Mouse (Mus musculus) right cerebral cortex, postnatal 25 days (tissue): ENCODE results near the gene Abcc1.

Experiments
- DNase-seq: peaks from one replicate; pipeline ENCODE4 v3.0.0; 2022

The Abcc1 gene

DNA sequence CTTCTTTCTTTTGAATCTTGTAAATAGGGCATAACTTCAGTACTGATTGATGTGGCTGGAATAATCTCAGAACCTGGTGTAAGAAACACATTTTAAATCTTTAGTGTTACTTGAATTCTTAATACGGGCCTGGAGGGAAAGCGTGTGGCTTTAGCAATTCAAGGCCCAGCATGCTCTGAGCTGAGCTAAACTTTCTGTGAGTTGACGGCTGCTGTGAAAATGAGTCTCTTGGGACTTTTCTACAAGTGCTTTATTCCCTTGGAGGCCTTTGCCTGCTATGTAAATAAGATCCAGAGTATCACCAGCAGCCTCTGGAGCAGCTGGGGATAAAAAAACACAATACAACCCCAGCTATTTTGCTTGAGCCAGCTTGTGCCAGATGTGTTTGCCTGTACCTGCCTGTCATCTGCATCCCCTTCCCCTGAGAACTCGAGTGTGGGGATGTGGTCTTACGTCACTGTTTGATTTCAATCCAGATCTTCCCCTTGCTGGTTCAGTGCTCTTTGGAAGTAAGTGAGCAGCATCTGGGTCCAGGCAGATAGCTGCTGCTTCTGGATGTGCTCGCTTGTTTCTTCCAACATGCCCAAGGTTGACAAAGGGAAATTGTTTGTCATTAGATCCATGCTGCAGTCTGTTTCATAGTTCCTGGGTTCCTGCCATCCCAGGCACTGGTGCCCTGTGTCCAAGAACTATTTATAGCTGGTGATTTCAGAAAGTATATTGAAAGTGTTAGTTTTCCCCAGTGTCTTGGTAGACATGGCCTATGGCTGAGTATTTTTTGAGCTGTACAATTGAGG, 82.9 kb downstream of the Abcc1 start:
- DNase-seq: no peak

DNA sequence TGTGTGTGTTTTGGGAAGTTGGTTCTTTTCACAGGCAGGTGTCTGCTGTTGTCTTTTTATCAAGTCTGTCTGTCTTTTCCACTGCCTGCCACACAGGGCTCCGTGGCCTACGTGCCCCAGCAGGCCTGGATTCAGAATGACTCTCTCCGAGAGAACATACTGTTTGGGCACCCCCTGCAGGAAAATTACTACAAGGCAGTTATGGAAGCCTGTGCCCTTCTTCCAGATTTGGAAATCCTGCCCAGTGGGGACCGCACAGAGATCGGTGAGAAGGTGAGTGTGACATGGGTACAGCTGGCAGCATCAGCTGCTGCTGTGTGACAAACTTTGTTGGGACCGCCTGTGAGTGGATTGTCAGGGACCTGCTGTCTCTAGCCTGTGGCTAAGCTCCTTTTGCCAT, 83.8 kb downstream of the Abcc1 start:
- DNase-seq: no peak

GRCm38 (mm10) chr16:14447366-14447765, 86.0 kb downstream of the Abcc1 start:
- no peak for DNase-seq

DNA sequence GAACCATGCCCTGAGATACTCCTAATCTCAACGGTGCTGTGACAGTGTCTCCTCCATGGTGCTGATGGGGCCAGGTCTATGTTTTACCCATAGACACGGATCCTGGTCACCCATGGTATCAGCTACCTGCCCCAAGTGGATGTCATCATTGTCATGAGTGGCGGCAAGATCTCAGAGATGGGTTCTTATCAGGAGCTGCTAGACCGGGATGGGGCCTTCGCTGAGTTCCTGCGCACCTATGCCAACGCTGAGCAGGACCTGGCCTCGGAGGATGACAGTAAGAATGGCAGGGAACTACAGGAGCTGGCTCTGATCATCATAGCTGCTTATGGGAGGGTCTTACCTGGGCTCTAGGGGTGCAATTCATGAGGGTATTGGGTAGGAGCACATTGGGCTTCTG, 86.9 kb downstream of the Abcc1 start:
- DNase-seq: no peak

GRCm38 (mm10) chr16:14449861-14450260, 88.5 kb downstream of the Abcc1 start:
- peak; percentile 45 for DNase-seq

GRCm38 (mm10) chr16:14451374-14452046, 90.2 kb downstream of the Abcc1 start:
- DNase-seq: no peak

DNA sequence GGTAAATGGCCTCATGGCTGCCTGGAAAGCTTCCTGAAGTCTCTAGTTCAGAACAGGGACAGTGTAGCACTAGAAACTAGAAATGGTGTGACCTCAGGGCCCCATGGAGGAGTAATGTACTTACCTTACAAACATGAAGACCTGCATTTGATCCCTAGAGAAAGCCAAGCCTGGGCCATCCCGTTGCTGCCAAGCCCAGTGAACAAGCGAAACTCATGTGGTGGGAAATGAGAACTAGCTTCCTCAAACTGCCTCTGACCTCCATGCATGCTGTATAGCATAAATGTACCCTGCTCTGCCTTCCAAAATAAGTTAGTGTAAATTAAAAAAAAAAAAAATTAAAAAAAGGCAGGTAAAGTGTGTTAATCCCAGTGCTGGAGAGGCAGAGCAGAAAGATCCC, 101.2 kb downstream of the Abcc1 start:
- no peak for DNase-seq

DNA sequence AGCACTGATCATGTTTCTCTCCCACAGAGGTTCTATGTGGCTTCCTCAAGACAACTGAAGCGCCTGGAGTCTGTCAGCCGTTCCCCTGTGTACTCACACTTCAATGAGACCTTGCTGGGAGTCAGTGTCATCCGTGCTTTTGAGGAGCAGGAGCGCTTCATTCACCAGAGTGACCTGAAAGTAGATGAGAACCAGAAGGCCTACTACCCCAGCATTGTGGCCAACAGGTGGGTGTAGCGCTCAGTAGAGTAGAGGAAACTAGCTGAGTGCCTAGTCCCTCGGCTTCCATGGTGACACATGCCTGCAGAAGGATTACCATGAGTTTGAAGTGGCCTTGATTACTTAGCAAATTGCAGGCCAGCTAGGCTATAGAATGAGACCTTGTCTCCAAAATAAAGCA, 103.7 kb downstream of the Abcc1 start:
- DNase-seq: no peak

- DNase-seq: peak; percentile 0
Measured at GRCm38 (mm10) chr16:14468351-14468750, 107.0 kb downstream of the Abcc1 start.

GRCm38 (mm10) chr16:14468841-14469240, 107.5 kb downstream of the Abcc1 start:
- DNase-seq: peak; percentile 1

GRCm38 (mm10) chr16:14472171-14472570, 110.8 kb downstream of the Abcc1 start:
- no peak for DNase-seq

- DNase-seq: no peak
Measured at GRCm38 (mm10) chr16:14473686-14474085, 112.3 kb downstream of the Abcc1 start.

- no peak for DNase-seq
Measured at GRCm38 (mm10) chr16:14475001-14475400, 113.6 kb downstream of the Abcc1 start.

GRCm38 (mm10) chr16:14476056-14476455, 114.7 kb downstream of the Abcc1 start:
- no peak for DNase-seq

DNA sequence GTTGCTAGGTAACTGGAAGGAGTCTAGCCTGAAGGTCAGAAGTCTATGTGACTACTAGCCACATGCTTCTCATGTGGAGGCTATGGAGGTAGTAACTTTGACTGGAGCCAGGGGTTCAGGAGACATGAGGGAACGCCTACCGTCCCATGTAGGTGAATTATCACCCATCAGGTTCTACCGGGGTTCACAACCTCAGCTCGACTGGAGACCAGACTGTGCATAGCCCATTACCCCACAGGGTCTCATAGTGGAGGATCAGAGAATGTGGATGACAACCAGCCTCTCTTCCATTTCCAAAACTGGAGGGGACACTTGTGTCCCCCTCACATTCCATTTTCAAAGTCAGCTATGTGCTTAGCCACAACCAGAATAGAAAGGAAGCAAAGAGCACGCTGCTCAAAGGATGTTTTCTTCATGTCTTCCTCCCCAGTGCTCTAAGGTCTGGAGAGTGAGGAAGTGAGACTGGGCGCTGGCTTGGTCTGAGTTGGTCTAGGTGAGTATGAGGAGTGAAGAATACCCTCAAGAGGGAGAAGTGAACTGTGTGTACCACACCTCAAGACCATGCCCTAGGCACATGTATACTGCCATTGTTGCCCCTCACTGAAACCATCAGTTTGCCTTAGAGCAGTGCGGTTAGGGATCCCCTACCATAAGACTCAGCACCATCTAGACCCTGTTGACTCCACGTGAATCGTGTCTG, 115.5 kb downstream of the Abcc1 start:
- no peak for DNase-seq

GRCm38 (mm10) chr16:14477510-14478300, 116.3 kb downstream of the Abcc1 start:
- DNase-seq: no peak

GRCm38 (mm10) chr16:14479641-14480040, 118.3 kb downstream of the Abcc1 start:
- no peak for DNase-seq

DNA sequence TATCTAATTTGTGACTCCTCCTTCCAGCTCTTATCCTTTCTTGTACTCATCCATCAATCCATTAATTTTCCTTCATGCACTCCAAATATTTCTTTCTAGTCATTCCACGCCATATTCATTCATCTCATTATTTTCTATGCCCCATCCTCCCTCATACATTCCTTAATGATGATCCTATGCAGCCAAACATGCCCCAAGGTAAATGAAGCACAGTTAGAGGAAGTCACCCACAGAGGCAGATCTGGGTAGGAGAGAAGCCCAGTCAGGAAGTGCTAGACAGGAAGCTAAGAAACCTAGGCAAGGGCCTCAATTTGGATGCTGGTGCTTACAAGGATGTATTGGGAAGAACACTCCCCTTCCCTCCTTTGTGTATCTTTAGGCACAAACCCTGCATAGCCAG, 121.9 kb downstream of the Abcc1 start:
- no peak for DNase-seq

GRCm38 (mm10) chr16:14493491-14494114, 132.2 kb downstream of the Abcc1 start:
- DNase-seq: no peak

- DNase-seq: no peak
Measured at GRCm38 (mm10) chr16:14501649-14502360, 140.4 kb downstream of the Abcc1 start.

DNA sequence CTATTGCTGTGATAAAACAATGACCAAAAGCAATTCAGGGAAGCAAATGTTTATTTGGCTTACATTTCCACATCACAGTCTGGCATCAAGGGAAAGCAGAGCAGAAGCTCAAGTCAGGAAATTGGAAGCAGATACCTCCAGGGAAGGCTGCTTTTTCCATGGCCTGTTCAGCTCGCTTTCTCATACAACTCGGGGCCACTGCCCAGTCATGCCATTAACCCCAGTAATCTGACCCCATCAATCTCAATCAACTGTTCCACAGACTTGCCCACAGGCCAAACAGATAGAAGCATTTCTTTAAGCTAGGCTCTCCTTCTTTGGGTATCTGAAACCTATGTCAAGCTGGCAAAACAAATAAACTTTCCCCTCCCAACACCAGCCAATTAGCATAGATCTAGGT, 145.1 kb downstream of the Abcc1 start:
- DNase-seq: no peak
